In genomic region chr1:137376685-137377084, GRCm38 (mm10) we compare ENCODE assay signal across 18 mouse cellular contexts.
"Had no signal": no experiment of that assay in that cellular context is flagged by ENCODE, and none has a peak within 500 bp of the region (broad histone marks: within the 10 kb centered on the region; RNA-seq: fewer than 3 reads in every experiment).

No protein-coding gene starts in this region.

- H3K4me1 ChIP-seq: liver, embryonic 13.5 days had no signal

- H3K4me2 ChIP-seq: liver, embryonic 13.5 days; midbrain, embryonic 11.5 days had no signal

- H3K27ac ChIP-seq: liver, embryonic 13.5 days; stomach, postnatal 0 days had no signal

- H3K4me3 ChIP-seq: liver, embryonic 13.5 days had no signal

- DNase-seq: kidney, adult 18-20 months; kidney, adult 9 months; left cerebral cortex, postnatal 4 days; liver, embryonic 13.5 days; lung, adult 2 months; lung, postnatal 14 days; lung, postnatal 4 days; midbrain, embryonic 14.5 days; right cerebral cortex, adult 18-20 months; right cerebral cortex, postnatal 14 days; right cerebral cortex, postnatal 4 days; thymus, adult 2 months; thymus, postnatal 14 days; thymus, postnatal 4 days had no signal

- H3K36me3 ChIP-seq: liver, embryonic 13.5 days had no signal

- ATAC-seq: inflammation-experienced regulatory T-cells, adult 6 months; intestine, embryonic 16.5 days had no signal

- H3K9ac ChIP-seq: liver, embryonic 13.5 days had no signal

- H3K27me3 ChIP-seq: liver, embryonic 13.5 days had no signal

- H3K9me3 ChIP-seq: liver, embryonic 13.5 days had no signal
